Mouse (Mus musculus) lung, postnatal 0 days (tissue): ENCODE results near the gene Larp4b. TPM values are rescaled to one million over a fixed set of nuclear protein-coding genes. Genes with fewer than 3 reads are reported as not detected.

ENCODE experiments used
- ATAC-seq: fragments of 200-750 bp; cut with Nextera tagmentation; 2 replicates; pipeline ENCODE4 v1.8.0; 2017; ENCODE audit warnings: moderate library complexity
- DNase-seq: peaks from one replicate; pipeline ENCODE4 v3.0.0-alpha.2; 2016; ENCODE audit warnings: low spot score
- H3K27ac ChIP-seq: fragments of 300-500 bp; sonication (generic); 2 replicates; pipeline ENCODE4 v1.5.1; 2014; ENCODE audit warnings: antibody characterized with exemption, mild to moderate bottlenecking, low read length, mixed read lengths
- H3K27me3 ChIP-seq: fragments of 300-500 bp; sonication (generic); replicated peaks from 2 replicates; pipeline ENCODE4 v1.6.1; 2014; ENCODE audit warnings: low read length, mixed read lengths; ENCODE audit not compliant: insufficient read depth
- H3K36me3 ChIP-seq: fragments of 300-500 bp; sonication (generic); 2 replicates; pipeline ENCODE4 v1.6.1; 2014; ENCODE audit warnings: low read length, mixed read lengths; ENCODE audit not compliant: insufficient read depth
- H3K4me1 ChIP-seq: fragments of 300-500 bp; sonication (generic); 2 replicates; pipeline ENCODE4 v1.6.1; 2014; ENCODE audit warnings: antibody characterized with exemption, low read depth, low read length, mixed read lengths; ENCODE audit not compliant: insufficient read depth
- H3K4me2 ChIP-seq: fragments of 300-500 bp; sonication (generic); replicated peaks from 2 replicates; pipeline ENCODE4 v1.6.1; 2014; ENCODE audit warnings: low read depth, mild to moderate bottlenecking, low read length, moderate library complexity, mixed read lengths
- H3K4me3 ChIP-seq: fragments of 300-500 bp; sonication (generic); 2 replicates; pipeline ENCODE4 v1.5.1; 2014; ENCODE audit warnings: low read depth, low read length
- H3K9ac ChIP-seq: fragments of 300-500 bp; sonication (generic); replicated peaks from 2 replicates; pipeline ENCODE4 v1.6.1; 2014; ENCODE audit warnings: low read depth, mild to moderate bottlenecking
- H3K9me3 ChIP-seq: fragments of 300-500 bp; sonication (generic); 2 replicates; pipeline ENCODE4 v1.6.1; 2016; ENCODE audit warnings: low read length, mixed read lengths
- CTCF ChIP-seq: IDR thresholded peaks from 2 replicates; pipeline ENCODE4 v1.5.1; 2016; ENCODE audit warnings: antibody characterized with exemption, mild to moderate bottlenecking
- EP300 ChIP-seq: IDR thresholded peaks from 2 replicates; pipeline ENCODE4 v1.6.1; 2016; ENCODE audit warnings: antibody characterized with exemption, mild to moderate bottlenecking, control low read depth
- WGBS: fragments of 180-500 bp; shearing (Covaris S2); extraction: QIAGEN DNeasy Blood & Tissue Kit; methylation state at CpG from one replicate; pipeline ENCODE4 v1.1.7; 2014; 5-methylcytosine and 5-hydroxymethylcytosine counted together
- polyA plus RNA-seq: library from polyadenylated mRNA; unstranded; fragments of >200 nt; fragmentation: Nextera tagmentation; extraction: Ambion mirVana; gene quantifications from 2 replicates; pipeline ENCODE4 v1.2.1, GENCODE M21; 2015

Larp4b gene
- polyA plus RNA-seq, 1 experiment from 2014 or later, result 27.7 TPM

DNA sequence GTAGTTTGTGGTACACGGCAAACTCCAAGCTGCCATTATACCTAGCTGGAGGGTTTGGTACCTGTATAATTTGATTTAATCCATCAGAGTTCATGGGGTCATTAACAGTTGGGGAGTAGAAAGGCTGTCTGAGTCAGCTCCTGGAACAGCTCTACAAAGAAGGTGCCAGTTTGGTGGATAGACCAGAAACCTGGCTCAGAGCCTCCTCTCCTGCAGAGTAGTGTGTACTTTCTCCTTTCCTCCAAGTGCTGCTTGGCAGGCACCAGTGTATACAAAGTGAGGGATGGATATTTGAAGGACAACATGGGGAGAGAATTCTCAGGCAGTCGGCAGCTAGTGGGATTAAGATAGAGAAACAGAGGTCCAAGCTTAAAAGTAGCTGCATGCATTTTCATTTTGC is 29.5 kb upstream of the Larp4b start:
- Histone ChIP-seq H3K9ac (no peak overlapping the region), H3K4me3 (no peak overlapping the region), H3K9me3 (no peaks in the 10 kb centered on the region), H3K36me3 (no peaks in the 10 kb centered on the region), H3K27me3 (no peaks in the 10 kb centered on the region), H3K27ac (no peak overlapping the region), H3K4me2 (no peak overlapping the region), H3K4me1 (peaks cover 4% of the 10 kb centered on the region; the same call in 1 of the 2 replicates)
- no peak for TF ChIP-seq EP300
- TF ChIP-seq CTCF, result no peak
- WGBS, result 48% methylated on average over 2 of the region's 2 CpGs
- DNase-seq (peak; percentile 54), ATAC-seq (peak; percentile 63)

DNA sequence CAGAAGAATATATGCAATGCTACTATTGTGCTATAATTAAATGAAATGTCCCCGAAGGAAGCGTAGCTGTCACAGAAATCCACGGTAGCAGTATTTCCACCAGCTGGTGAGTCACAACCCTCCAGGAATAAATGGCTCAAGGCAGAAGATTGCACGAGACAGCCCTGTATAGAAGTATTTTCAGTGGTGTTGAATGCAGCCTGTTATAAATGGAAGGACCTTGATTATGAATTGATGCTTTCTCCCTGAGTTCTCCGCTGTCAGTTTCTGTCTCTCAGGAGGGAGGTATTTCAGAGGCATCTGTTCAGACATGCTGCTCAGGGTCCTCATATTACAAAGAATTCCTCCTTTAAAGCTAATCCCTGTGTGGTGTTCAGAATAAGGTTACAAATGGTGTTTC is 27.6 kb upstream of the Larp4b start:
- Histone ChIP-seq H3K9ac (no peak overlapping the region), H3K27me3 (no peaks in the 10 kb centered on the region), H3K9me3 (no peaks in the 10 kb centered on the region), H3K4me2 (no peak overlapping the region), H3K4me1 (peaks cover 4% of the 10 kb centered on the region; the same call in 1 of the 2 replicates), H3K36me3 (no peaks in the 10 kb centered on the region), H3K4me3 (no peak overlapping the region), H3K27ac (no peak overlapping the region)
- 69% methylated on average over 5 of the region's 5 CpGs for WGBS
- no peak for ATAC-seq
- TF ChIP-seq CTCF, result no peak
- TF ChIP-seq EP300, result no peak
- no peak for DNase-seq

DNA sequence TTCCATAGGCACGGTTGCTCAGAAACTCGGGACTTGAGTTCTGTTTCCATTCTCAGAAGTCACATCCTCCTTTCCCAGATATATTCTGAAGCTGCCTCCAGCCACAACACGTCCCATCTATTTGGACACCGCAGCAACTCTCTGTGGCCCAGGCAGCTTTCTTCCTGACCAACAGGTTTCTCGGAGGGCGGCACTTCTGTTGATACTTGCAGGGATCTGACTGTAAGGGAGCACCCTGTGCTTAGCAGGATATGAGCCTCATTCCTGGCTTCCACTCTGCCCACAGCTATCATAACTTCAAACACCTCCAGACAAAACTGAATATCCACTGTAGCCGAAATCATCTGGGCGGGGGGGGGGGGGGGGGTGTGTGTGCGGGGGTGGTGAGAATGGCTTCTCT is 22.7 kb upstream of the Larp4b start:
- Histone ChIP-seq H3K9me3 (no peaks in the 10 kb centered on the region), H3K4me3 (no peak overlapping the region), H3K4me2 (no peak overlapping the region), H3K27ac (no peak overlapping the region), H3K9ac (no peak overlapping the region), H3K36me3 (no peaks in the 10 kb centered on the region), H3K4me1 (no peaks in the 10 kb centered on the region), H3K27me3 (no peaks in the 10 kb centered on the region)
- TF ChIP-seq CTCF (no peak), EP300 (no peak)
- 82% methylated on average over 9 of the region's 9 CpGs for WGBS
- no peak for ATAC-seq
- DNase-seq, result no peak

DNA sequence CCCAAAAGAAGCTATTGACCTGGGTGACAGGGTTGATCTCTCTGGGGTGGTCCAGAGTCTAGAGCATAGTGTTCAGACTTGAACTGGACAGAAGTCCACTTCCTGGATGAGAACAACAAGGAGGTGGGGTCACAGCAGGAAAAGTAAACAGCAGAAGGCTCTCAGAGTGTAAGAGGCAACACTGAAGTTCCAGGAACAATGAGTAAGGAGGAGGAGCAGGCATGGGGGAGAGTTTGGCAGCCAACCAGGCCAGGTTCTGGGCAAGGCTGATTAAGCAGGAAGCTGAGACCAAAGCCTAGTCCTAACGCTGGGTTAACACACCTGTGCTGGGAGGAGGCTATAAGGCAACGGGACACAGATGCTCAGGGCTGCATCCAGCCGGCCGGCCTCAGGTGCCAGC is 19.9 kb upstream of the Larp4b start:
- no peak overlapping the region for H3K4me2 ChIP-seq
- H3K36me3 ChIP-seq, result no peaks in the 10 kb centered on the region
- no peak overlapping the region for H3K4me3 ChIP-seq
- no peak overlapping the region for H3K27ac ChIP-seq
- ATAC-seq (peak; percentile 37), DNase-seq (peak; percentile 40)
- no peak for TF ChIP-seq CTCF
- TF ChIP-seq EP300, result no peak
- no peak overlapping the region for H3K9ac ChIP-seq
- 51% methylated on average over 4 of the region's 4 CpGs for WGBS
- H3K27me3 ChIP-seq, result no peaks in the 10 kb centered on the region
- no peaks in the 10 kb centered on the region for H3K4me1 ChIP-seq
- H3K9me3 ChIP-seq, result no peaks in the 10 kb centered on the region

DNA sequence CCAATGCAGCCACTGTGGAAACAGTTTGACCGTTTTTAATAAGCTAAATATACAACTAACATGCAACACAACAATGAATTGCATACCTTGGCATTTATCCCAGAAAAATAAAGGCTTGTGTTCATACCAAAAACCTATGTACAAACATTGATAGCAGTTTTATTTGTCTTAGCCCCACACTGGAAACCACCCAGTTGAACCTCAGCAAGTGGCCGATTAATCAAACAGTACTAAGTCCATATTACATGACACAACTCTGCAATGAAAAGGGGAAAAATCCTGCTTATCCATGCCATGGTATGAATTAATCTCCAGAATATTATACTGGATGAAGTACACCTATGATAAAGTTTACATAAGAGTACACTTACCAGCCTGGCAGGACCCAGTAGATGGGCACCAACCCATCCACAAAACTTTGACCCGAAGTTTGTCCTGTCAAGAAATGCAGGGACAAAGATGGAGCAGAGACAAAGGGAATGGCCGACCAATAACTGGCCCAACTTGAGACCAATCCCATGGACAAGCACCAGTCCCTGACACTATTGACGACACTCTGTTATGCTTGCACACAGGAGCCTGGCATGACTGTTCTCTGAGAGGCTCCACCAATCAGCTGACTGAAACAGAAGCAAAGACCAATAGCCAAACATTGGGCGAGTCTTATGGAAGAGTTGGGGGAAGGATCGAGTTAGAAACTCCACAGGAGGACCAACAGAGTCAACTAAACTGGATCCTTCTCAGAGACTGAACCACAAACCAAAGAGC is 17.7 kb upstream of the Larp4b start:
- H3K4me3 ChIP-seq, result no peak overlapping the region
- H3K9me3 ChIP-seq, result no peaks in the 10 kb centered on the region
- WGBS, result 74% methylated on average over 7 of the region's 7 CpGs
- TF ChIP-seq EP300, result no peak
- TF ChIP-seq CTCF, result no peak
- H3K4me1 ChIP-seq, result no peaks in the 10 kb centered on the region
- H3K4me2 ChIP-seq, result no peak overlapping the region
- ATAC-seq (no peak), DNase-seq (no peak)
- H3K9ac ChIP-seq, result no peak overlapping the region
- no peak overlapping the region for H3K27ac ChIP-seq
- no peaks in the 10 kb centered on the region for H3K36me3 ChIP-seq
- H3K27me3 ChIP-seq, result no peaks in the 10 kb centered on the region

DNA sequence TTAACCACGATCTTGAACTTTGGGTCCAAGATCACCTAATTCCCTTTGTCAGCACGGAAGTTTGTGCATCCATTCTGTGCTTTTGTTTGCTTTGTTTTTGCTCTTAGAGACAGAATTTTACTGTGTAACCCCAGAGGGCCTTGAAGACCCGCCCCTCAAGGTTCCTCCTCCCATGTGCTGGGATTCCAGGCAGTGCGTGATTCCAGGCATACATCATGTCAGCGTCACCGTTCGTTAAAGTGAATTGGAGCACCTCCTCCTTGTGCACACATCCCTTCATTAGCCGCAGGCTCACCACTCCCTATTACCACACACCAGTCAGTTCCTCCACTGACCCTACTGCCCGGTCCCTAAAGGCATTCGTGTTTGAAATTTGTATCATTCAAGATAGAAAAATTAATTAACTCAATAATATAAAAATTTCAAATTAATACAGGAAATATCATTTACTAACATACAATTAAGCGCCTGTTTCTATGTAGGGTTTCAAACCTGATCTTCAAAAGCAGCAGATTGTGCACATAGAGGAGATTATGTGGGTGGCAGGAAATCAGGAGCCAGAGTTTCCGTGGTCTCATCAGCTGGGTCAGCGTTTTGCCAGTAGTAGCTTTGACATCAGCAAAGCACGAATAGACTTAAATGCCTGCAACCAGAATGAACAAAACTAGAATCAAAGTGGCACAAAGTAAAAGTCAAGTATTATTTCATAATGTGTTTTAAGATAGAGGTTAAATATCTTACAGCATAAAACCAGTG is 11.4 kb upstream of the Larp4b start:
- Histone ChIP-seq H3K27me3 (no peaks in the 10 kb centered on the region), H3K4me1 (no peaks in the 10 kb centered on the region), H3K27ac (no peak overlapping the region), H3K4me2 (no peak overlapping the region), H3K36me3 (no peaks in the 10 kb centered on the region), H3K9me3 (no peaks in the 10 kb centered on the region), H3K9ac (no peak overlapping the region), H3K4me3 (no peak overlapping the region)
- ATAC-seq, result no peak
- 67% methylated on average over 14 of the region's 14 CpGs for WGBS
- TF ChIP-seq CTCF (no peak), EP300 (no peak)
- DNase-seq, result no peak
